ENCODE assay signal across 25 mouse cellular contexts in genomic region chr8:103245864-103246263, GRCm38 (mm10).
DNase-seq lines count a peak whose midpoint lies in the region; ATAC-seq lines count a peak whose summit lies in the region.
"Had no signal": no experiment of that assay in that cellular context is flagged by ENCODE, and none has a peak within 500 bp of the region (broad histone marks: within the 10 kb centered on the region; RNA-seq: fewer than 3 reads in every experiment).

No protein-coding gene starts in this region.

- H3K9me3 ChIP-seq in forebrain, embryonic 11.5 days (ENCODE audit: control insufficient read depth, low read length), result no peaks in the 10 kb centered on the region
- H3K9me3 ChIP-seq in forebrain, embryonic 15.5 days, result no peaks in the 10 kb centered on the region
- no peaks in the 10 kb centered on the region for H3K9me3 ChIP-seq in neural tube, embryonic 11.5 days (ENCODE audit: control insufficient read depth, low read length)
- H3K9me3 ChIP-seq in neural tube, embryonic 15.5 days (replicated peaks), result 0 out of 2 replicates have a peak, but pooled peaks cover 2% of the 10 kb centered on the region
- no peaks in the 10 kb centered on the region for H3K9me3 ChIP-seq in hindbrain, embryonic 15.5 days
- H3K9me3 ChIP-seq: heart, embryonic 13.5 days; intestine, embryonic 15.5 days; limb, embryonic 13.5 days; liver, embryonic 13.5 days; midbrain, embryonic 12.5 days had no signal

- H3K36me3 ChIP-seq in forebrain, embryonic 11.5 days (ENCODE audit: control insufficient read depth, insufficient read depth, low read length), result no peaks in the 10 kb centered on the region
- no peaks in the 10 kb centered on the region for H3K36me3 ChIP-seq in forebrain, embryonic 15.5 days
- H3K36me3 ChIP-seq in neural tube, embryonic 11.5 days (ENCODE audit: control insufficient read depth, insufficient read depth, low read length), result no peaks in the 10 kb centered on the region
- H3K36me3 ChIP-seq in neural tube, embryonic 15.5 days, result no peaks in the 10 kb centered on the region
- H3K36me3 ChIP-seq in hindbrain, embryonic 15.5 days, result no peaks in the 10 kb centered on the region
- H3K36me3 ChIP-seq: heart, embryonic 13.5 days; intestine, embryonic 15.5 days; limb, embryonic 13.5 days; liver, embryonic 13.5 days; midbrain, embryonic 12.5 days had no signal

- no peak overlapping the region for H3K9ac ChIP-seq in forebrain, embryonic 11.5 days (ENCODE audit: low read length)
- H3K9ac ChIP-seq in forebrain, embryonic 15.5 days (replicated peaks), result no peak overlapping the region
- no peak overlapping the region for H3K9ac ChIP-seq in neural tube, embryonic 11.5 days (ENCODE audit: low read length)
- H3K9ac ChIP-seq in neural tube, embryonic 15.5 days (replicated peaks), result no peak overlapping the region
- no peak overlapping the region for H3K9ac ChIP-seq in hindbrain, embryonic 15.5 days
- H3K9ac ChIP-seq: heart, embryonic 13.5 days; intestine, embryonic 15.5 days; limb, embryonic 13.5 days; liver, embryonic 13.5 days; lung, embryonic 14.5 days; midbrain, embryonic 12.5 days had no signal

- no peak overlapping the region for H3K27ac ChIP-seq in forebrain, embryonic 11.5 days (ENCODE audit: low read depth, low read length)
- H3K27ac ChIP-seq in forebrain, embryonic 15.5 days (replicated peaks), result no peak overlapping the region
- no peak overlapping the region for H3K27ac ChIP-seq in neural tube, embryonic 11.5 days (ENCODE audit: low read depth, low read length)
- H3K27ac ChIP-seq in neural tube, embryonic 15.5 days (replicated peaks), result no peak overlapping the region
- H3K27ac ChIP-seq in hindbrain, embryonic 15.5 days (replicated peaks), result no peak overlapping the region
- H3K27ac ChIP-seq: heart, embryonic 13.5 days; intestine, embryonic 15.5 days; limb, embryonic 13.5 days; liver, embryonic 13.5 days; macrophage; midbrain, embryonic 12.5 days had no signal

- no peak overlapping the region for H3K4me3 ChIP-seq in forebrain, embryonic 11.5 days (ENCODE audit: low read depth, low read length)
- H3K4me3 ChIP-seq in forebrain, embryonic 15.5 days, result no peak overlapping the region
- no peak overlapping the region for H3K4me3 ChIP-seq in neural tube, embryonic 11.5 days (ENCODE audit: low read depth, low read length)
- no peak overlapping the region for H3K4me3 ChIP-seq in neural tube, embryonic 15.5 days (replicated peaks)
- no peak overlapping the region for H3K4me3 ChIP-seq in hindbrain, embryonic 15.5 days
- H3K4me3 ChIP-seq: heart, embryonic 13.5 days; intestine, embryonic 15.5 days; limb, embryonic 13.5 days; liver, embryonic 13.5 days; midbrain, embryonic 12.5 days had no signal

- peak; percentile 52 for DNase-seq in forebrain, embryonic 11.5 days (ENCODE audit: low spot score)
- DNase-seq in neural tube, embryonic 11.5 days (ENCODE audit: low spot score), result peak; percentile 28
- DNase-seq in cerebellum, adult 9-10 months, result no peak
- DNase-seq in urinary bladder, postnatal 4 days (ENCODE audit: low spot score in 2 of 2), result no peak
- DNase-seq: adrenal gland, adult 8-10 months; cerebellum, postnatal 10 days; heart, postnatal 36 days; kidney, postnatal 36 days; layer of hippocampus, adult 9-11 months; liver, embryonic 13.5 days; lung, embryonic 14.5 days; right cerebral cortex, postnatal 14 days; spleen, adult 18-20 months; thymus, postnatal 36 days had no signal

- no peaks in the 10 kb centered on the region for H3K27me3 ChIP-seq in forebrain, embryonic 11.5 days (ENCODE audit: control insufficient read depth, insufficient read depth, low read length)
- no peaks in the 10 kb centered on the region for H3K27me3 ChIP-seq in forebrain, embryonic 15.5 days
- no peaks in the 10 kb centered on the region for H3K27me3 ChIP-seq in neural tube, embryonic 11.5 days (ENCODE audit: control insufficient read depth, insufficient read depth, low read length)
- H3K27me3 ChIP-seq in neural tube, embryonic 15.5 days (replicated peaks), result no peaks in the 10 kb centered on the region
- no peaks in the 10 kb centered on the region for H3K27me3 ChIP-seq in hindbrain, embryonic 15.5 days
- H3K27me3 ChIP-seq: heart, embryonic 13.5 days; intestine, embryonic 15.5 days; limb, embryonic 13.5 days; liver, embryonic 13.5 days; midbrain, embryonic 12.5 days; Patski had no signal

- WGBS in forebrain, embryonic 11.5 days, result 21% methylated on average over 9 of the region's 9 CpGs
- 15% methylated on average over 9 of the region's 9 CpGs for WGBS in forebrain, embryonic 15.5 days
- 14% methylated on average over 9 of the region's 9 CpGs for WGBS in neural tube, embryonic 11.5 days
- 12% methylated on average over 9 of the region's 9 CpGs for WGBS in neural tube, embryonic 15.5 days
- 21% methylated on average over 9 of the region's 9 CpGs for WGBS in hindbrain, embryonic 15.5 days

- no peak overlapping the region for H3K4me2 ChIP-seq in forebrain, embryonic 11.5 days (ENCODE audit: low read depth, low read length, severe bottlenecking)
- no peak overlapping the region for H3K4me2 ChIP-seq in forebrain, embryonic 15.5 days (replicated peaks)
- no peak overlapping the region for H3K4me2 ChIP-seq in neural tube, embryonic 11.5 days (ENCODE audit: low read depth)
- H3K4me2 ChIP-seq in neural tube, embryonic 15.5 days, result no peak overlapping the region
- no peak overlapping the region for H3K4me2 ChIP-seq in hindbrain, embryonic 15.5 days
- H3K4me2 ChIP-seq: heart, embryonic 13.5 days; intestine, embryonic 15.5 days; limb, embryonic 13.5 days; liver, embryonic 13.5 days; lung, embryonic 14.5 days; midbrain, embryonic 12.5 days had no signal

- peak; percentile 61 for ATAC-seq in forebrain, embryonic 11.5 days (replicated peaks; ENCODE audit: low FRiP score)
- ATAC-seq in forebrain, embryonic 15.5 days (replicated peaks), result no peak
- ATAC-seq in neural tube, embryonic 11.5 days (ENCODE audit: insufficient read depth, low FRiP score, low TSS enrichment), result peak; percentile 73; the same call in 1 of the 2 replicates
- no peak for ATAC-seq in neural tube, embryonic 15.5 days (ENCODE audit: low FRiP score)
- peak; percentile 34; the same call in 1 of the 2 replicates for ATAC-seq in hindbrain, embryonic 15.5 days (ENCODE audit: low FRiP score, low read depth)
- no peak for ATAC-seq in erythroid progenitor cell, adult 5-6 weeks (replicated peaks; ENCODE audit: low FRiP score, poor library complexity, severe bottlenecking)
- ATAC-seq: CD4-positive, CD25-positive, alpha-beta regulatory T cell, adult 4 months; intestine, embryonic 15.5 days; Patski had no signal

- H3K4me1 ChIP-seq in forebrain, embryonic 11.5 days (replicated peaks; ENCODE audit: control insufficient read depth, insufficient read depth, low read length), result no peaks in the 10 kb centered on the region
- peaks cover 5% of the 10 kb centered on the region for H3K4me1 ChIP-seq in forebrain, embryonic 15.5 days
- peaks cover 3% of the 10 kb centered on the region for H3K4me1 ChIP-seq in neural tube, embryonic 11.5 days (ENCODE audit: control insufficient read depth, insufficient read depth, low read length)
- 0 out of 2 replicates have a peak, but pooled peaks cover 5% of the 10 kb centered on the region for H3K4me1 ChIP-seq in neural tube, embryonic 15.5 days
- H3K4me1 ChIP-seq in hindbrain, embryonic 15.5 days (replicated peaks), result 0 out of 2 replicates have a peak, but pooled peaks cover 3% of the 10 kb centered on the region
- H3K4me1 ChIP-seq: intestine, embryonic 15.5 days; liver, embryonic 13.5 days had no signal

Comparison
In these comparisons a context has a peak if more than half of its experiments do, and no peak if none do; other contexts are left out.
1. ATAC-seq: peak in forebrain, embryonic 11.5 days (single experiment), neural tube, embryonic 11.5 days (single experiment) and hindbrain, embryonic 15.5 days (single experiment); none in forebrain, embryonic 15.5 days (single experiment), neural tube, embryonic 15.5 days (single experiment) and erythroid progenitor cell, adult 5-6 weeks (single experiment).
2. DNase-seq: peak in forebrain, embryonic 11.5 days (single experiment) and neural tube, embryonic 11.5 days (single experiment); none in cerebellum, adult 9-10 months (single experiment) and urinary bladder, postnatal 4 days (0 of 2).